Mouse (Mus musculus) cortical plate, adult 2 months (tissue): ENCODE results near the gene Aldh1a2. TPM values are rescaled to one million over a fixed set of nuclear protein-coding genes. Genes with fewer than 3 reads are reported as not detected.

Experiments used
- H3K27ac ChIP-seq: fragments of 200-500 bp; 2 replicates; pipeline ENCODE4 v1.5.1; 2012; ENCODE audit warnings: low read length, control low read depth, inconsistent platforms; ENCODE audit not compliant: insufficient read depth
- H3K4me1 ChIP-seq: fragments of 200-500 bp; 2 replicates; pipeline ENCODE4 v1.6.1; 2011; ENCODE audit warnings: low read length; ENCODE audit not compliant: control insufficient read depth, insufficient read depth
- H3K4me3 ChIP-seq: fragments of 200-500 bp; 2 replicates; pipeline ENCODE4 v1.5.1; 2011; ENCODE audit warnings: mild to moderate bottlenecking, low read length, control low read depth; ENCODE audit not compliant: insufficient read depth
- CTCF ChIP-seq: fragments of 200-500 bp; IDR thresholded peaks from 2 replicates; pipeline ENCODE4 v1.5.1; 2011; ENCODE audit warnings: mild to moderate bottlenecking, control low read depth, low read length; ENCODE audit not compliant: insufficient read depth; ENCODE audit errors: extremely low read depth
- POLR2A ChIP-seq: fragments of 200-500 bp; IDR thresholded peaks from 2 replicates; pipeline ENCODE4 v1.6.1; 2011; ENCODE audit warnings: mild to moderate bottlenecking, low read length, control low read depth; ENCODE audit not compliant: insufficient read depth; ENCODE audit errors: extremely low read depth
- polyA plus RNA-seq: library from polyadenylated mRNA; depleted of rRNA; stranded (reverse); fragments of >200 nt; gene quantifications from 2 replicates; pipeline ENCODE4 v1.2.3, GENCODE M21; 2012; rRNA removed

Gene Aldh1a2
- polyA plus RNA-seq, result 7.5 and 8.1 TPM in 2 replicates

DNA sequence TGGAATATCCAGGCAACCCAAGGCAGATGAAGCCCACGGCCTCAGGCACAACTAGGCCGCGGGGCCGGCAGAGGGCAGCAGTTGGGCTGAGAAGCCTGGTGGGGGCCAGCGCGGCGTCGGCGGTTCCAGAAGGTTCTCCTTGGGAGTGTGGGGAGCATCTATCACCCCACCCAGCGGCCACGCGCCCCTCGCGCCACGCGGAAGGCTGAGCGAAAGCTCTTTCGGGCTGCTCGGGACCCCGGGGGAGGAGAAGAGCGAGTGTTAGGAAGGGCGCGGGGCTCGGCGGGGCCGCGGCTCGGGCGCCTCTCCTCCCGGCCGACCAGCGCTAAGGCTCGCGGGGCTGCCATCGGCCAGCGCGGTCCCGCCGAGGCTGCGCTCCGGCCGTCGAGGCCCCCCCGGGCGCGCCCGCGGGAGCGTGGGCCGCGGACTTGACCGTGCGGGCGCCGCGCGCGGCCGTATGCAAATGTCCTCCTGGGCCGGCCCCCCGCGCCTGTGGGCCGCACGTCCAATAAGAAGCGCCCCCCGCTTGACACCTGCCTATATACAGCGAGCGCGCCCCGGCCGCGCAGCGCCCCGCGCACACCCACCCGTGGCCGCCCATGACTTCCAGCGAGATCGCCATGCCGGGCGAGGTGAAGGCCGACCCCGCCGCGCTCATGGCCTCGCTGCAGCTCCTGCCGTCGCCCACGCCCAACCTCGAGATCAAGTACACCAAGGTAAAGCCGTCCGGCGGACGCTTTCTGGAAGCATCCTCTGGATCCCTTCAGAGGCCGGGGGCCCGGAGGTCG, at the start of gene Aldh1a2:
Gene Aldh1a2 (plus strand): TSS at position 542 of the 788 bp plus-strand sequence.
- no peak within 1 kb of the TSS for H3K4me3 ChIP-seq
- no peak within 1 kb of the TSS for H3K27ac ChIP-seq
- no peaks in the 10 kb centered on the region for H3K4me1 ChIP-seq
- 0 out of 2 replicates have a peak, but pooled peaks have one; percentile 7 for TF ChIP-seq CTCF
- TF ChIP-seq POLR2A, result no peak

DNA sequence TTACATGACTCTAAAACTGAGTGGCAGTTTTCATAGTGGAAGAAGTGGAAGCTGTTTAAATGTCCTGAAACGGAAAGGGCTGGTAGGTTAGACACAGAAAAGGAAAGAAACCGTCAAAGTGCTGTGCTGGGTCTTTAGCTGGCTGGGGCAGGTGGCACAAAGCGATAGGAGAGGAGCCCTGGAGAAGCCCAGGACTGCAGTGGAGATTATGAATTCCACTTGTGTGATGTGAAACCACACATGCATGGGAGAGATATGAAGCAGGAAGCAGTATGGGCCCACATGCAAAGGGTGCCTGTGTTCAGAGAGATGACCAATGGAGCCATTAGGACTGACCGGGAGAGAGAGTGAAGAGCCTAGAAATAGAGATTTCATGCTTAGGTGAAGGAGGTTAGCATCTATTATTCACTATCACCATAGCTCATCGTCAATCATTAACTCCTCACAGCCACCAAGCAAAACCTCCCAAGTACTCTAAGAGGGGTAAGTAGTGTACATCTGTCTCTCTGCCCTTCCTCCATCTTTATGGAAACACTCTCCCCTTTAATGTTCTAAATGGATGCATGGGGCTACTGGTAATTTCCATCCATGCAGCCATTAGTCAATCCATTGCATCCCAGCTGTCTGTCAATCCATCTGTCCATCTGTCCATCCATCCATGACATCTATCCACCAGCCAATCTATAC, 49.4 kb upstream of the Aldh1a2 start:
- Histone ChIP-seq H3K4me3 (no peak overlapping the region), H3K27ac (no peak overlapping the region), H3K4me1 (no peaks in the 10 kb centered on the region)
- TF ChIP-seq POLR2A, result no peak
- TF ChIP-seq CTCF, result no peak

DNA sequence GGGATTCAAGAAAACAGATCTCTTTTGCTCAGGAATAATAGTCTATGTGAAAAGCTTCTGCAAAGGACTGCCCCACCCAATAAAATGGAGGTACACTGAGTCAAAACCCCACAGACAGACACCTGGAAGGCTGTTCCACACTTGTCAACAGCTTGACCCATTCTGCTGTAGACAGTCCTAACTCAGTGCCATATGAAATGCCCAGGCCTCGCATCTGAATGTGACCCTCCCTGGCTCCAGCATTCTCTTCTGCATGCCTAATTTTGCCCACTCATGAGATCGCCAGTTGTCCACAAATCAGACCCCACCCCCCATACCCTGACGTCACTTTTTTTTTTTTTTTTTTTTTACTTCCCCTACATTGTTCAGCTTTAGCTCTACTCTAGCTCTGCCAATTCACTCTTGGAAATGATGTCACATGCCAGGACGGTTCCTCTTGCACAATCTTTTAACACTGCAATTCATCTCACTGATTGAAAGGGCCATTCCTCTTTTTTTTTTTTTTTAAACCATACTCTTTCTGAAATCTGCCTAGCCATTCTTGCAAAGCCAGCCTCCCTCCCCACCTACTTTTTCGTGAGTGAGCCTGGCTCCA, 48.6 kb upstream of the Aldh1a2 start:
- Histone ChIP-seq H3K4me3 (no peak overlapping the region), H3K27ac (no peak overlapping the region), H3K4me1 (no peaks in the 10 kb centered on the region)
- no peak for TF ChIP-seq CTCF
- no peak for TF ChIP-seq POLR2A

DNA sequence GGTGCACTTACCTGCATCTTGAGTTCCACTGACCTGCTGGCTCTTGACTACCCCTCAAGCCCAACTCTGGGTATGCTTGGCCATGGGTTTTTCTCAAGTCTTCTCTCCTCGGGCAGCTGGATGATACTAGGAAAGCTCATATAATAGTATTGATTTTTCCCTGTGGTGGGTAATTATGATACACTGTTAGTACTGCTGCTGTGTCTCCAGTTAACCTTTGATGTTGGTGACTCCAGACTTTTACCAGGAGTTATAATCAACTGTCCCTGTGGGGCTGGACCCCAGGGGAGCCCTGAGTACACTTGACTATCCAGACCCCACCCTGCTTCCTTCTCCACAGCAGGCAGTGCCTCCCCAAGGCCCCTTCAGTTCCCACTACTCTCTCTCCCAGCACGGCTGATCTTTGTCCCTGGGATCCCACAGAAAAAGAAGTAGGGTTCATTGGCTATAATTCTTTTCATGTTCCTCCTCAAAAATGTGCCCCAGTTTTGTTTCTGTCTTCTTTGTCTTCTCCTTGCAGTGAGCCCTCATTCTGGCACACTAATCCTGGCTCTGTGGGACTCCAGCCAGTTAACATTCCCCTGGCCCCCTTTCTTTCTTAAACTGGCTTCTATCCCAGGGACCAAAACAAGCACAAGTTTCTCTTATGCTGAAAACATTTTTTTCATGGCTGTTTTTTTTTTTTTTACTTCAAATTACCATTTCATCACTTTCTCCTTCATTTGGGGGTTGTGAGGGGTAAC, 47.9 kb upstream of the Aldh1a2 start:
- no peak for TF ChIP-seq POLR2A
- TF ChIP-seq CTCF, result no peak
- Histone ChIP-seq H3K27ac (no peak overlapping the region), H3K4me3 (no peak overlapping the region), H3K4me1 (no peaks in the 10 kb centered on the region)

DNA sequence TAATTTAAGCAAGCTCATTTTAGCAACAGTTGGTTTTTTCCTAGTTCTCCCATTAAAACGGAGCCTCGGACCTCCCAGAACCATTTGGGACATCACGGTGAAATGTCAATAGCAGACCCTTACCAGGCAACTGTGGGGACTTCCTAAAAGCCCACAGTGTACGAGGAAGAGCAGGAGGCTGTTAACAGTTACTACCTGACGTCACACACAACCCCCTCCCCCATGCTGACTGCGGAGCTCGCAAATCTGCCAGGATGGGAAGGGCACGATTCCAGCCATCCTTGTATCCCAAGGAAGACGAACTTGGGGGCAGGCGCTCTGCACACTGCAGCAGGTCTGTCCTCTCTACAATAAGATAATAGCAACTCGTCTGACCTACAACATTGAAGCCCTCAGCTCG, 47.1 kb upstream of the Aldh1a2 start, which contains the start of gene Aqp9:
Gene Aqp9 (minus strand): TSS at position 172 of the 400 bp plus-strand sequence.
- H3K4me1 ChIP-seq, result no peaks in the 10 kb centered on the region
- no peak within 1 kb of the TSS for H3K27ac ChIP-seq
- no peak within 1 kb of the TSS for H3K4me3 ChIP-seq
- TF ChIP-seq CTCF (no peak), POLR2A (no peak)

DNA sequence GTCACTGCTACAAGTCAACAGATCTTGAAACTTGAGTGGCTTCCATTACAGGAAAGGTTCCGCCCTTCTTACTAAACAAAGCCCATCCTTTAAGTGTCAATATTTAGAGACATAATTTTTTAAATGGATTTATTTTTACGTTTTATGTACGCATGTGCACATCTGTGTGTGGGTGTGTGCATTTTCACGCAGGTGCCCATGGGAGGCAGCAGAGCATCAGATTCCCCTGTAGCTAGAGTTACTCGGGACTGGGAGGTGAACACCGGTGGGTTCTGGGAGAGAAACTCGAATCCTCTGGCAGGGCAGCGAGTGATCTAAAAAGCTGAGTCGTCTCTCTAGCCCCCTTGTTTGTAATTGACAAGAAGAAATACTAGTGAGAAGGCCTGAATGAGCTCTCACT, 42.1 kb upstream of the Aldh1a2 start:
- TF ChIP-seq CTCF, result no peak
- no peak for TF ChIP-seq POLR2A
- Histone ChIP-seq H3K4me1 (no peaks in the 10 kb centered on the region), H3K4me3 (no peak overlapping the region), H3K27ac (no peak overlapping the region)

DNA sequence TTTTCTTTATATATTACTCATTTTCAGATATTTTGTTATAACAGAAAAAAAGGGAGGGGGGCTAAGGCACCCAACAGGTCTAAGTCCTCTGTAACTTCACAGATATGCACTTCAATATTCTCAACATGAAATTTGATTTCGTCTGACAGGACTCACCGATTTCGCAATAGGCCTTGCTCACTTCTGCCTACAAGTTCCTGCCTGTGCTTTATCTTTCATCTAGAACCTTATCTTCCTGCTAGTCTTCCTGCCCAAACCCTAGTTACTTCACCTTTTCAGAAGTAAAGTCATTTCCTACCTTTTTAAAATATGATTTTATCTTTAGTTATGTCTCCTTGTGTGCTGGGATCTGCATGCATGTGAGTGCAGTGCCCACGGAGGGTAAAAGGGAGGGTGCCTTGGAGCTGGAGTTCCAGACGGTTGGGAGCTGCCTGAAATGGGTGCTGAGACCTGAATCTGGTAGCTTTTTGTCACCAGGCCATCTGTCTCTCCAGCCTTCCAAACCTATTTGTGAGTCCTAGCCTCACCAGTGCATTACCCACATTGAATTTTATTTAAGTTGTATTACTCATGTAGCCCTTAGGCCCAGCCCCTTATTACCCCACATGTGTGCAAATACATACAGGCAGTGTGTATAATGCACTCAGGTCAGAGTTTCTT, 41.1 kb upstream of the Aldh1a2 start:
- Histone ChIP-seq H3K4me3 (no peak overlapping the region), H3K27ac (no peak overlapping the region)
- no peak for TF ChIP-seq CTCF
- TF ChIP-seq POLR2A, result no peak

DNA sequence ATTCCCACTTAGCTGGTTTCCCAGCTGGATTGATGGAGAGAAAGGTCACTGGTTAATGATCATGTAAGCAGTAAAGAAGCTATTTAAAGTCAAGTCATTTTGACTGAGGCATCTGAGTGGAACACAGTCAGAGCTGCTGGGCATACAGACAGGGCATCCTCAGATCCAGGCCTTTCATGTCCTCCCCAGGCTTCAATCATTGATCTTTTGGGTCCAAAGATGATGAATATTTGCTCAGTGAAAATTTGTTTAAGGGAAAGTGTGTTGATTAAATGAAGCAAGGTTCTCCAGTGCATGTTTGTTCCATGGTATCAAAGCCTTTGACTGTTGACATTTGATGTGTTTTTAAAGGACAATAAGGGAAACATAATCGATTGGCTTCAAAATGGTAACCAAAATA, 39.9 kb upstream of the Aldh1a2 start:
- Histone ChIP-seq H3K4me3 (no peak overlapping the region), H3K27ac (no peak overlapping the region), H3K4me1 (no peaks in the 10 kb centered on the region)
- TF ChIP-seq CTCF, result no peak
- TF ChIP-seq POLR2A, result no peak

More for the DNA sequence above, 41.1 kb upstream of the Aldh1a2 start:
- no peaks in the 10 kb centered on the region for H3K4me1 ChIP-seq
